Mouse (Mus musculus): ENCODE measurements at regions not wholly inside any gene's neighbourhood (a gene's known extent, or its start where the extent isn't known, plus 50 kb on each side); places are given as distances from the start of the nearest gene placed in this dataset.

DNA sequence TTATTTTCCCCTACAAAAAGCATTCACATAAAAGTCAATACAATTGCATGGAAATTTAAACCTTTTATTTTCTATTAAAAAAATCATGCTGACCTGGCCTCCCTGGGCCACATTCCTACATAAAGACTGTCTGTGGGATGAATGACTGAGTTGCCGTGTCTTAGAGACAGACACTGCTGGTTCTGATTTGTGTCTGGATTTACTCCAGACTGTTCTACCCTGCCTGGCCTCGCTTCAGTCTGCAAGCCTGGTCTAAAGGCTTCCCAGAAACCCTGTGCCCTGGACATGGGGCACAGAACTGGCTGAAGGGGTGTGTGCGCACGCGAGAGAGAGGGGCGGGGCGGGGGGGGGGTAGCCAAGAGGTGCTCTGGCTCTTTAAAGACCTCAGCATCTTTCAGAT lies 136.6 kb downstream of the Qpct start:
- TF ChIP-seq ZC3H11A (IDR thresholded peaks at IDR 0.05; ENCODE audit: borderline replicate concordance, low read depth, low read length) (no peak), CHD2 (IDR thresholded peaks at IDR 0.05; ENCODE audit: low read depth, low read length) (no peak)
